Mouse (Mus musculus) mouse embryonic stem cell (cell line): Measurements from ENCODE around the gene Dock8.
"Not testable (repeated sequence)": the region's sequence is repeated elsewhere in the genome, so short reads cannot be mapped to it uniquely, and the experiment has no call there.

Source experiments
- in situ Hi-C, 2 experiments: fragments of 300-500 bp; cut with MboI; formaldehyde crosslinking; loops; 1 replicate in 1 of 2; 3 replicates in 1 of 2; pipeline ENCODE4 v1.14.3; 2019 to 2020; ENCODE audit warnings: low sequenced_read_pairs in 2 of 2, low pct_unique_long_range_greater_than_20kb in 1 of 2, mixed read lengths in 1 of 2; ENCODE audit not compliant: unreplicated experiment in 1 of 2

Dock8 gene

DNA sequence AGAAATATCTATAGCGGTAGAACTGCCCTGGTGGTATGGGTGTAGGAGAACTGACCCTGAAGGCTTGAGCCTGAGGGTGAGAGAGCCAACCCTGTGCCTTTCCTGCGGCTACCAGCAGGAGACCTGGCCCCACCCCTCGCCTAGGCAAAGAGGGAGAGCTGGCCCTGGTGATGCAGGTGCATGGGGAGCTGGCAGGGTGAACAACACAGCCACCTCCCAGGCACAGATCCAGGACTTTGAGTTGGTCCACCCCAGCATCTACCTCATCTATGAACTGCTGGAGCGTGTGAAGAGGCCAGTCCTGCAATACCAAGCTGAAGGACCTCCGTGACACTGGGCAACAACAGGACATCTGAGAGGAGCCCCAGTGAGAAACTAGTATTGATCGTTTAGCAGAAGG lies 5.8 kb upstream of the Dock8 start:
- in situ Hi-C loops = loop anchor here in 1 of 2 experiments (25.0 kb wide), 1 partner anchor 644 kb away; no protein-coding TSS in a partner anchor

- in situ Hi-C loops = loop anchor here in 1 of 2 experiments (25.0 kb wide), 1 partner anchor 642 kb away; no protein-coding TSS in a partner anchor
Measured at GRCm38 (mm10) chr19:24994900-24995299, 4.4 kb upstream of the Dock8 start.

GRCm38 (mm10) chr19:24996815-24997704 lies 2.3 kb upstream of the Dock8 start:
- in situ Hi-C loops = loop anchor here in 1 of 2 experiments (25.0 kb wide), 1 partner anchor 640 kb away; no protein-coding TSS in a partner anchor

DNA sequence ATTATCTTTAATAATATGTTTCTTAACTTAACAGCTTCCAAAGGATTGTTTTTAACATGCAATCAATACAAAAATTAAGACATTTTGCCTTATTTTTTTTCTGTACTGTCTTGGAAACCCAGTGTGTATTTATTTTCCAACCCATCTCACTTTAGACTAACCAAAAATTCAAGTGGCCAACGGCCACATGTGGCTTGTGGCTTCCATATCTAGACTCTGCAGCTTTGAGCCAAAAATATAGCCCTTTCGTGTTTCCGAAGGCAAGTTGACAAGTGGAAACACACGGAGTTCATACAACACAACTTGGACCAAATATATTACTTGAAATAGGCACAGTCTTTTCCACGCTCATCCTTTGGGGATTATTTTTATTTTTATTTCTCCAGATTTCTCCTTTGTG lies 773 bp upstream of the Dock8 start:
- in situ Hi-C loops = loop anchor here in 1 of 2 experiments (25.0 kb wide), 1 partner anchor 639 kb away; no protein-coding TSS in a partner anchor

DNA sequence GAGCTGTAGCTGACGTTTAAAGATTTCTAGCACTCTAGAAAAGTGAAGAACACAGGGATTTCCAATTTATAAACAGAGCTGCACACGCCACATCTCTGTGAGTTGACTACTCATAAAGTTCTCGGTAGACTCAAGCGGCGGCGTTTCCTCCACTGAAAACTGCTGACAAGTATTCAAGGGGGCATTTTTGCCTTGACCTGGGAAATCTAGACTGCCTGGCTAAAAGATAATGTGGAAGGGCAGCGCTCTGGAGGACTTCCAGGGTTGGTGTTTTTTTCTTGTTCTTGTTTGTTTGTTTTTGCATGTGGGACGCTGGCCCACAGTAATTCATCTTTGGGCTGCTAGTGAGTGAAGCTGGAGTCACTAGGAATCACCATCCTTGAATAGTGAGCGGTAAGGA lies 819 bp downstream of the Dock8 start:
- in situ Hi-C loops = no loop called here

DNA sequence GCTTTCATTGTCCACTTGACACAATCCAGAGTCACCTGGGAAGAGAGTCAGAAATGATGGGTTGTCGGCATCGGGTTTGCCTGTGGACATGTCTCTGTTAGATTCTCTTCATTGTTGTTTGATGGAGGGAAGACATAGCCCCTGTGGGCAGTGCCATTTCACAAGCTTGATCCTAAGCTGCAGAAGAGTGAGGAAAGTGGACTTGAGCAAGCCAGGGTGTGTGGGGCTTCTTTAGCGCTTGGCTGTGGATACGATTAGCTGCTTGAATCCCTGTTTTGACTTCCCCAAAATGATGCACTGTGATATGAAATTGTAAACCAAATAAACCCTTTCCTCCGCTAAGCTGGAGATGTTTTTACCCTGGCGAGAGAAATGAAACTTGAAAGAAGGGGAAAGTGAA lies 2.7 kb downstream of the Dock8 start:
- in situ Hi-C loops = no loop called here

- in situ Hi-C loops = no loop called here
Measured at GRCm38 (mm10) chr19:25002828-25003227, 3.5 kb downstream of the Dock8 start.

DNA sequence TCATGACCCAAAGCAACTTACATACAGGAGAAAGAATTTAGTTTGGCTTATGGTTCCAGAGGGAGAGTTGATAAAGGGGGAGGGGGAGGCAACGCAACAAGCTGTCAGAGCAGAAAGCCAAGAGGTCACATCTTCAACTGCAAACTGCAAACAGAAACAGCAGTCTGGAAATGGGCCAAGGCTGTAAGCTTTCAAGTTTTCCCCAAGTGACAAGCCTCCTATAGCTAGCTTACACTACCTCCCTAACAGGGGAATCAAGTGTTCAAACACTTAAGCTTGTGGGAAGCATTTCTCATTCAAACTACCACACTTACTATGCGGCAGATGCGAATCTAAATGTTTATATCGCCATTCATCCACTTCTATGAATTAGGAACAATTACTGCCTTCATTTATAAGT lies 4.5 kb downstream of the Dock8 start:
- in situ Hi-C loops = no loop called here

DNA sequence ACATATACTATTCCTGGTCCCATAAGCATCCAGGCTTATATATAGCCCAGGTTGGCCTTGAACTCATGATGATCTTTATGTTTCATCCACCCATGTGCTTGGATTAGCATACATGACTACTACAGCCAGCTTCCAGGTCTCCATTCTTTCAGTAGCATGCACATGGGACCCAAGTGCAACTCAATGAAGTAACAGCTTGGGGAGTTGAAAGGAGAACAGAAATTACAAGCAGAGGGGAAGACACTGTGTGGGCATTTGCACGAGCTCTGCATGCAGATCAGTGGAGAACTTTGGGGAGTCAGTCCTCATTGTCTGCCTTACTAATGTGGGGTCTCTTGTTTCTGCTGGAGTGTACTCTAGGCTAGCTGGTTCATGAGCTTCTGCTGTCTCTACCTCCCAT lies 7.4 kb downstream of the Dock8 start:
- in situ Hi-C loops = no loop called here

DNA sequence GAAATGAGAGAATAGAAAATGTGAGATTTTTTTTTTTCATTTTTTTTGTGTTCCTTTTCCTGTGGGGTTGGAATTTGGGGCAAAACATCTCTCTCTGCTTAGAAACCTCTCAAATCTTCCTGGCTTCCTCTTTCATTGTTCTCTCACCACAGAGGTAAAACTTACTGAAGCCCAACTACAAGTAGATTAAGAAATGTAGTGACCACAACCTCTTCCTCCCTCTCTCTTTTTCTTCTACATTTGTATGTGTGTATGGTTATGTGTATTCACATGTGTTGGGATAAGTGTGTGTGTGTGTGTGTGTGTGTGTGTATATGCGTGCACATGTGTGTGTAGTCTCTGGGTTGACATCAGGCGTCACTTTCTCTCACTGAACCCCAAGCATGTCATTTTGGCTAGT lies 9.2 kb downstream of the Dock8 start:
- in situ Hi-C loops = no loop called here

- in situ Hi-C loops = no loop called here
Measured at GRCm38 (mm10) chr19:25022766-25023165, 23.4 kb downstream of the Dock8 start.

- in situ Hi-C loops = no loop called here
Measured at GRCm38 (mm10) chr19:25031765-25032164, 32.4 kb downstream of the Dock8 start.

- in situ Hi-C loops = not testable (repeated sequence)
Measured at GRCm38 (mm10) chr19:25033008-25033407, 33.7 kb downstream of the Dock8 start.

DNA sequence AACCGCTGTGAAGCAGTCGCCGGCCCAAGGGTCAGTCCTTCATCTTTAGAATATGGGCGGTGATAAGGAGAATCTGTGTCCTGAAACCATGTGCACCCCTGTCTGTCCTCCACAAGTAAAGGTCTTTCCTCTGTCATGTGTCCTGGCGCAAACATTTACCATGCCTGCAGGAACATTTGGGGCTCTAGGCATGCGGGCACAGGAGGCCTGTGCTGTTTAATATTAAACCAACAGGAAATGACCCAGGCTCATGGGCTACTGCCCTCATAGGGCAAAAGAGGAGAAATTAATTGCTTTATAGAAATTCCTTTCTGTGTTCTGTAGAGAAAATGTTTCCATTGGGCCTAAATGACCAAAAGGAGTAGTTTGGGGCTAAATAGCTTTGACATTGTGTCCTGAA lies 36.5 kb downstream of the Dock8 start:
- in situ Hi-C loops = no loop called here

GRCm38 (mm10) chr19:25036784-25037183 lies 37.5 kb downstream of the Dock8 start:
- in situ Hi-C loops = no loop called here

DNA sequence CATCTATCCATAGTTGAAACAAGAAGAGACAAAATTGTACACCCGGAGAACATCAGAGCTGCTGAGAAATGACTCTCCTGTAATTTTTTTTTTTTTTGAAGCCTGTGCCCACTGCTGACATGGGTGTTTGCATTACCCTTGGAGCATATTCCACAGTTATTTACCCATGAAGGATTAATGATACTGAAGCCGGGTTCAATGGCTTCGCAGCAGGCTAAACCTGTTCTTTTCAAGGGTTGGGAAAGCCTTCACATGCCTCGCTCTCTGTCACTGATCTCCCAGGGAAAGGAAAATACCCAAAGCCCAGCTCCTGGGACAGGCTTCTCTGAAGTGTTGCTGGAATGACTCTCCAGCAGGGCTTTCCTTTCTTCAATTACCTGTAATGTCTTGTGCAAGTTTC lies 37.9 kb downstream of the Dock8 start:
- in situ Hi-C loops = no loop called here

DNA sequence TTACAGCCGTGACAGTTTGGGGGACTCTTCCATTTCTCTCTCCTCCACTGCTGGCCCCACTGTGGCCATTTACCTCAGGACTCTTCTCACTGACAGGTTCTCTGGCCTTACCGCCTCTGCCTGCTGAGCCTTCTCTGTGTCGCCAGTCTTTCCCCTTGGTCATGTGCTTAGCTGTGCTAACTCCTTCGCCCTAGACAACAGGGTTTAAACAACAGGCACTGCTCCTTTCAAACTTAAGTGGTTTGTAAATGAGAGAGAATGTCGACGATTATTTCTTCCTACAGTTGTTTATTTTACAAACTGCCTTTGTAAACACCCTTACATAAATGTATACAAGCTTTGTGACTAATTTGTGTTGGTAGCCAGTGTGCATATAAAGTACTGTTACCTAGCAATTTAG lies 39.0 kb downstream of the Dock8 start:
- in situ Hi-C loops = no loop called here

DNA sequence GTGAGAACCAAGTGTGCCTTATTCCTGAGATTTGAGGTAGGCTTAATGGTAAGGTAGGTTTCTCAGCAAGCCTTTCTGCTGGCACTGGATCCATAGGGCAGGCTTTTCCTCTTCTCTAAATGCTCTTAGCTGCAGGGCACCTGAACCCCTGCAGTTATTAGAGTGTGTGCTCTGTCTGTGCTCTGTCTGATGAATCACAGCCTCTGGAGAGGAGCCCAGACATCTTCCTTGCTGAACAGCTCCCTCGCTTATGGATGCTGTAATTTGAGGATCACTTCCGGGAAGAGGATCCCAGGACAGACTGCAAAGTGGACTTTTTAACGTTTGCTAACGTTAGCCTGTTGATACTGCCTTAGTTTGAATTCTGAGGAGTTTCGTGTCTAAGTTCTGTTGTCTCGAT lies 41.9 kb downstream of the Dock8 start:
- in situ Hi-C loops = no loop called here

DNA sequence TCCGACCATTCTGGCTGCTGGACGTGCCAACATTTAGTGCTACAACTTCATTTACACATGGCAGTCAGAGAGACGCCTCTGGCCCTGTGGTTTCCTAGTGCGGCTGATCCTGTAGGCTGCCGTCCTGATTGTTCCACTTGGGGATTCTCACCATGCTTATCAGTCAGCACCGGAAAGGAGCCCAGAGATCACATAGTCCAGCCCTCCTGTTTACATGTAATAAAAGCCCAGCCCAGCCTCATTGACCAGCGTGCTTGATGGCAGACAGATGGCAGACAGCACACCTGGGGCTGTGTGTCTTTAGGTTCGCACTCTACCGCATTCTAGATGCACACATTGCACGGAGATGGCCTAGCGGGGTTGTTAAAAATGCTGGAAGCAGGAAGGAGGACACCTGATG lies 43.6 kb downstream of the Dock8 start:
- in situ Hi-C loops = no loop called here

DNA sequence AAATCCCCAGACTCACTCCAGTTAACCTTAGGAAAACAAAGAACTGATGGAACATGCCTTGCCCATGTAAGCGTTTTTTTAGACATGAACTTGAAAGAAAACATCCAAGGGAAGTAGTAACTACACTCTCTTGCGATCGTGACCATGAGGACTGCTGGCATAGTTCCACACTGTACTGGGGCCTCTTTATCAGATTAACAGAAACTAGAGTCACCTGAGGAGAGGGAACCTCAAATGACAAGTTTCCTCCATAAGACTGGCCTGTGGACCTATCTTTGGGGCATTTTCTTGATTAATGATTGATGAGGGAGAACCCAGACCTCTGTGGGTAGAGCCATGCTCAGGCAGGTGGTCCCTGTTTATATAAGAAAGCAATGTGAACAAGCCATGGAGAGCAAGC lies 44.7 kb downstream of the Dock8 start:
- in situ Hi-C loops = no loop called here
